Mouse (Mus musculus) embryonic facial prominence, embryonic 15.5 days (tissue): ENCODE data around the gene Hs3st4. TPM values are rescaled to one million over a fixed set of nuclear protein-coding genes. Genes with fewer than 3 reads are reported as not detected.
A peak's percentile ranks its signal among the peaks of the same experiment; 100 is the strongest.

Source experiments
- ATAC-seq: fragments of 200-750 bp; cut with Nextera tagmentation; 2 replicates; pipeline ENCODE4 v1.8.0; 2017; ENCODE audit warnings: low read depth, moderate TSS enrichment; ENCODE audit not compliant: insufficient number of reproducible peaks, low FRiP score, low TSS enrichment
- H3K27ac ChIP-seq: fragments of 300-500 bp; sonication (generic); replicated peaks from 2 replicates; pipeline ENCODE4 v1.5.1; 2015; ENCODE audit warnings: mild to moderate bottlenecking, inconsistent platforms
- H3K27me3 ChIP-seq: fragments of 300-500 bp; sonication (generic); 2 replicates; pipeline ENCODE4 v1.6.1; 2015; ENCODE audit warnings: inconsistent platforms
- H3K36me3 ChIP-seq: fragments of 300-500 bp; sonication (generic); 2 replicates; pipeline ENCODE4 v1.6.1; 2015; ENCODE audit warnings: mild to moderate bottlenecking, inconsistent platforms
- H3K4me1 ChIP-seq: fragments of 300-500 bp; sonication (generic); 2 replicates; pipeline ENCODE4 v1.6.1; 2015; ENCODE audit warnings: inconsistent platforms
- H3K4me2 ChIP-seq: fragments of 300-500 bp; sonication (generic); replicated peaks from 2 replicates; pipeline ENCODE4 v1.6.1; 2015; ENCODE audit warnings: mild to moderate bottlenecking, inconsistent platforms
- H3K4me3 ChIP-seq: fragments of 300-500 bp; sonication (generic); replicated peaks from 2 replicates; pipeline ENCODE4 v1.5.1; 2015; ENCODE audit warnings: mild to moderate bottlenecking, inconsistent platforms
- H3K9ac ChIP-seq: fragments of 300-500 bp; sonication (generic); 2 replicates; pipeline ENCODE4 v1.6.1; 2015; ENCODE audit warnings: inconsistent platforms
- H3K9me3 ChIP-seq: fragments of 300-500 bp; sonication (generic); replicated peaks from 2 replicates; pipeline ENCODE4 v1.6.1; 2016; ENCODE audit warnings: inconsistent platforms
- WGBS: fragments of 180-500 bp; shearing (Covaris S2); methylation state at CpG from one replicate; pipeline ENCODE4 v1.1.7; 2015; 5-methylcytosine and 5-hydroxymethylcytosine counted together
- polyA plus RNA-seq: library from polyadenylated mRNA; unstranded; fragments of >200 nt; fragmentation: Nextera tagmentation; extraction: Ambion mirVana; gene quantifications from 2 replicates; pipeline ENCODE4 v1.2.1, GENCODE M21; 2015

Hs3st4 gene
- 0.13 and 0.17 TPM in 2 replicates for polyA plus RNA-seq

DNA sequence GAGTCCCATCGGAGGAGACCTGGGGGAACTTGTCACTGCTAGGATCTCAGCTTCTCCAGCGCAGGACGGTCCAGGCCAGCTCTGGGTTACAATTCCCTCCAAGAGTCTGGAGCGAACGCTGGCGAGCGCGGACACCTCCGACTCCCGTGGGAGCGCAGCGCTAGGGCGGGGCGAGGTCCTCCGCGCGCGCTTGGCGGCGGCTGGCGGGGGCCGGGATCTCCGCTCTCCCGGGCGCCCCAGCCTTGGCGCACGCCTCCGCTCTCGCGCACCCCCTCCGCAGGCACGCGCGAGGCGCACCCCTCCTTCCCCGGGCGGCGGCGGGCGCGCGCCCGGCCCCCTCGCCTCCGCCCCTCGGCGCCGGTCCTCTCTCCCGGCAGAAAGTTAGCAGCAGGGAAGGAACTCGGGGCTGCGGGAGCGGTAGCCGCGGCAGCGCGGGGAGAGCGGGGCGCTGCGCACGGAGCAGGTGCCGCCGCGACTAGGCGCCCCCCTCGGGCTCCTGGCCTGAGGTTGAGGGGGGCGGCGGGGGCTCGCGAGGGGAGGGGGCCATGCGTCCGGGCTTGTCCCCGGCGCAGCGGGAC is at the start of gene Hs3st4:
Gene Hs3st4, plus strand, starts transcription at position 409 of the 578 bp plus-strand sequence.
- peak within 1 kb of the TSS; percentile 53 for H3K4me3 ChIP-seq
- H3K9ac ChIP-seq, result no peak within 1 kb of the TSS
- no peak for ATAC-seq
- peaks cover 17% of the 10 kb centered on the region for H3K4me1 ChIP-seq
- H3K9me3 ChIP-seq, result no peaks in the 10 kb centered on the region
- H3K27ac ChIP-seq, result no peak within 1 kb of the TSS
- no peaks in the 10 kb centered on the region for H3K36me3 ChIP-seq
- WGBS, result 1% methylated on average over 43 of the region's 74 CpGs
- H3K4me2 ChIP-seq, result peak within 1 kb of the TSS; percentile 93
- peaks cover 83% of the 10 kb centered on the region for H3K27me3 ChIP-seq

- ATAC-seq, result no peak
- Histone ChIP-seq H3K9me3 (no peaks in the 10 kb centered on the region), H3K9ac (no peak overlapping the region), H3K4me2 (no peak overlapping the region), H3K27me3 (no peaks in the 10 kb centered on the region), H3K4me1 (no peaks in the 10 kb centered on the region), H3K36me3 (no peaks in the 10 kb centered on the region), H3K27ac (no peak overlapping the region), H3K4me3 (no peak overlapping the region)
- 66% methylated on average over 3 of the region's 3 CpGs for WGBS
Measured at GRCm38 (mm10) chr7:123946836-123947235, 35.8 kb upstream of the Hs3st4 start.

GRCm38 (mm10) chr7:123963021-123963420 is 19.6 kb upstream of the Hs3st4 start:
- Histone ChIP-seq H3K9ac (no peak overlapping the region), H3K27me3 (0 out of 2 replicates have a peak, but pooled peaks cover 2% of the 10 kb centered on the region), H3K4me3 (no peak overlapping the region), H3K27ac (no peak overlapping the region), H3K4me2 (no peak overlapping the region), H3K9me3 (no peaks in the 10 kb centered on the region), H3K36me3 (no peaks in the 10 kb centered on the region), H3K4me1 (no peaks in the 10 kb centered on the region)
- no peak for ATAC-seq
- 68% methylated on average over 5 of the region's 5 CpGs for WGBS

GRCm38 (mm10) chr7:123964559-123965142 is 18.0 kb upstream of the Hs3st4 start:
- H3K9me3 ChIP-seq, result no peaks in the 10 kb centered on the region
- ATAC-seq, result no peak
- H3K27ac ChIP-seq, result no peak overlapping the region

GRCm38 (mm10) chr7:123965515-123965914 is 17.2 kb upstream of the Hs3st4 start:
- 64% methylated on average over 7 of the region's 7 CpGs for WGBS
- Histone ChIP-seq H3K4me2 (no peak overlapping the region), H3K9ac (no peak overlapping the region), H3K36me3 (no peaks in the 10 kb centered on the region), H3K4me1 (no peaks in the 10 kb centered on the region), H3K27ac (no peak overlapping the region), H3K4me3 (no peak overlapping the region), H3K27me3 (0 out of 2 replicates have a peak, but pooled peaks cover 2% of the 10 kb centered on the region), H3K9me3 (no peaks in the 10 kb centered on the region)
- ATAC-seq, result no peak

More at GRCm38 (mm10) chr7:123964559-123965142, 18.0 kb upstream of the Hs3st4 start:
- Histone ChIP-seq H3K4me1 (no peaks in the 10 kb centered on the region), H3K4me3 (no peak overlapping the region), H3K9ac (no peak overlapping the region), H3K36me3 (no peaks in the 10 kb centered on the region), H3K4me2 (no peak overlapping the region), H3K27me3 (0 out of 2 replicates have a peak, but pooled peaks cover 2% of the 10 kb centered on the region)
- WGBS, result 54% methylated on average over 10 of the region's 10 CpGs

GRCm38 (mm10) chr7:123975441-123975840 is 7.2 kb upstream of the Hs3st4 start:
- ATAC-seq, result no peak

DNA sequence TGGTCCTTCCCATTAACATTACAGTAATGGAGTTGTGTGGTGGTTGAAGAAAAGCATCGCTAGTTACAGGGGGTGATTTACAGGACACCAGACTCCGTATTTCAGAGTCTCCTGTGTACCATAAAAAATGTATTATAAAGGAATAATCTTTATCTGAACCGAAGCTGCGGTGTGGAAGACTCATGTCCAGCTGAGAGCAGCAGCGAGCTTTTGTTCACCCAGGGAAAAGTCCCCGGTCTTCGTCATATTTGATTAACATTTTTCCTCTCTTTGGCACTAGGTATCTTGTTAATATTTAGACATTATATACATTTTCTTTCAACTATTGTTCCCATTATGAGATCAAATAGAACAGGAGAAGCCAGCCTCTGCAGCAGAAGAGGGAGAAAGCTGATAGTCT is 1.2 kb upstream of the Hs3st4 start:
- H3K4me1 ChIP-seq, result peaks cover 17% of the 10 kb centered on the region
- H3K27me3 ChIP-seq, result peaks cover 72% of the 10 kb centered on the region
- H3K4me2 ChIP-seq, result no peak overlapping the region
- no peak overlapping the region for H3K4me3 ChIP-seq
- no peak overlapping the region for H3K27ac ChIP-seq
- H3K9me3 ChIP-seq, result no peaks in the 10 kb centered on the region
- WGBS, result 36% methylated on average over 7 of the region's 7 CpGs
- ATAC-seq, result no peak
- H3K36me3 ChIP-seq, result no peaks in the 10 kb centered on the region
- H3K9ac ChIP-seq, result no peak overlapping the region

More at GRCm38 (mm10) chr7:123975441-123975840, 7.2 kb upstream of the Hs3st4 start:
- H3K4me2 ChIP-seq, result no peak overlapping the region
- H3K9me3 ChIP-seq, result no peaks in the 10 kb centered on the region
- H3K27ac ChIP-seq, result no peak overlapping the region
- H3K9ac ChIP-seq, result no peak overlapping the region
- H3K4me3 ChIP-seq, result no peak overlapping the region
- H3K4me1 ChIP-seq, result no peaks in the 10 kb centered on the region
- WGBS, result 72% methylated on average over 7 of the region's 7 CpGs
- peaks cover 13% of the 10 kb centered on the region for H3K27me3 ChIP-seq
- no peaks in the 10 kb centered on the region for H3K36me3 ChIP-seq

DNA sequence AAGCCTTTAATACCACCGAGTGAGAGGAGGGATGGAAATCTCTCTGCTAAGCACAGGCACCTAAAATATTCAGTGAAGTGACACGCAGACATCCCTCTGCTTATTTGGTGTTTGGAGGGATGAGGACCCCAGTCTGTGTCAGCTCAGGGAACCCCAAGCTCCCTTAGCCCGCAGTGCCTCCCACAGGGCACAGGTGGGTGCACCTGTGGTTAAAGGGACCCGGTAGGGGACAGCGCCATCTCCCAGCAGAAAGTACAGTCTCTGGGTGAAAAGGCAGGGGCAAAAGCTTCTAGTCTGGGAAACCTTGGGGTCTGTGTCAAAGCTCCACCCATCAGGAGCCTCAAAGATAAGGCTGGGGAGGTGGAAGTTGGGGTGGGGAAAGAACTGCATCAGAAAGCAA is 659 bp upstream of the Hs3st4 start:
- no peak for ATAC-seq
- Histone ChIP-seq H3K4me1 (peaks cover 17% of the 10 kb centered on the region), H3K4me2 (peak overlapping the region; percentile 93), H3K27ac (no peak overlapping the region), H3K4me3 (peak overlapping the region; percentile 53), H3K9ac (no peak overlapping the region), H3K9me3 (no peaks in the 10 kb centered on the region), H3K27me3 (peaks cover 78% of the 10 kb centered on the region), H3K36me3 (no peaks in the 10 kb centered on the region)
- under 1% methylated on average over 5 of the region's 5 CpGs for WGBS

- under 1% methylated on average over 89 of the region's 97 CpGs for WGBS
- H3K27ac ChIP-seq, result no peak overlapping the region
- no peak overlapping the region for H3K9ac ChIP-seq
- H3K4me2 ChIP-seq, result peak overlapping the region; percentile 93
- H3K9me3 ChIP-seq, result no peaks in the 10 kb centered on the region
- H3K36me3 ChIP-seq, result no peaks in the 10 kb centered on the region
- peaks cover 87% of the 10 kb centered on the region for H3K27me3 ChIP-seq
- H3K4me1 ChIP-seq, result peaks cover 17% of the 10 kb centered on the region
- peak overlapping the region; percentile 53 for H3K4me3 ChIP-seq
- no peak for ATAC-seq
Measured at GRCm38 (mm10) chr7:123983177-123984046, 743 bp downstream of the Hs3st4 start.

- 66% methylated on average over 3 of the region's 3 CpGs for WGBS
- peaks cover 9% of the 10 kb centered on the region for H3K27me3 ChIP-seq
- H3K27ac ChIP-seq, result no peak overlapping the region
- H3K36me3 ChIP-seq, result no peaks in the 10 kb centered on the region
- no peaks in the 10 kb centered on the region for H3K9me3 ChIP-seq
- no peak for ATAC-seq
- H3K4me3 ChIP-seq, result no peak overlapping the region
- no peaks in the 10 kb centered on the region for H3K4me1 ChIP-seq
- no peak overlapping the region for H3K9ac ChIP-seq
- H3K4me2 ChIP-seq, result no peak overlapping the region
Measured at GRCm38 (mm10) chr7:123992121-123992520, 9.5 kb downstream of the Hs3st4 start.

DNA sequence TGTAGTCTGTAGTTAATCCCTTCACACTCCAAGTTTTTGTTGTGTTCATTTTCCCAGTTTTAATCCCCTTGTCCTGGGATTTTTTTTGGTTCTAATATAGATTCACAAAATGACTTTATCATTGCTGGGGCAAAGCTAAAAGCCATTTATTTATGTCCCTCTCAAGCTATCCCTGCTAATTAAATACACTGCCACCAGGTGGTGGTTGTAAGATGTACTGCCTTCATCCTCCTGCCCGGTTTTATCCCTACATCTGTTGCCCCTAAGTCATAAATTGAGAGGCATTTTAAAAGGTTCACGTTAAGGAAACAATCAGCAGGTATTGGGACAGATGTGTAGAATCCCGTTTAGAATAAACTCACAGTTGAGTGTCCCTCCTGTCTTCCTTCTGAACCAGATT is 14.6 kb downstream of the Hs3st4 start:
- no peaks in the 10 kb centered on the region for H3K9me3 ChIP-seq
- no peak overlapping the region for H3K4me2 ChIP-seq
- ATAC-seq, result no peak
- H3K27ac ChIP-seq, result no peak overlapping the region
- no peaks in the 10 kb centered on the region for H3K36me3 ChIP-seq
- H3K4me3 ChIP-seq, result no peak overlapping the region
- H3K27me3 ChIP-seq, result no peaks in the 10 kb centered on the region
- H3K4me1 ChIP-seq, result no peaks in the 10 kb centered on the region
- H3K9ac ChIP-seq, result no peak overlapping the region
- 31% methylated on average over 3 of the region's 3 CpGs for WGBS
